Mouse (Mus musculus) spleen, embryonic (tissue): ENCODE results near the gene Ptcra.

Source experiments
- CTCF ChIA-PET: fragments of 350-600 bp; sonication (Branson Sonifier 250); formaldehyde crosslinking; loops from one replicate; lab custom pipeline; 2022; lab: Charles Lee

Ptcra gene

GRCm38 (mm10) chr17:46727271-46727670 lies 36.2 kb downstream of the Ptcra start:
- CTCF ChIA-PET, result interaction anchor here (0.6 kb wide), 1 partner anchor 1210 kb away, joined by 3 read pairs; no protein-coding TSS in a partner anchor

- CTCF ChIA-PET, result no interaction called here
Observed at GRCm38 (mm10) chr17:46725731-46726645, 37.5 kb downstream of the Ptcra start.

DNA sequence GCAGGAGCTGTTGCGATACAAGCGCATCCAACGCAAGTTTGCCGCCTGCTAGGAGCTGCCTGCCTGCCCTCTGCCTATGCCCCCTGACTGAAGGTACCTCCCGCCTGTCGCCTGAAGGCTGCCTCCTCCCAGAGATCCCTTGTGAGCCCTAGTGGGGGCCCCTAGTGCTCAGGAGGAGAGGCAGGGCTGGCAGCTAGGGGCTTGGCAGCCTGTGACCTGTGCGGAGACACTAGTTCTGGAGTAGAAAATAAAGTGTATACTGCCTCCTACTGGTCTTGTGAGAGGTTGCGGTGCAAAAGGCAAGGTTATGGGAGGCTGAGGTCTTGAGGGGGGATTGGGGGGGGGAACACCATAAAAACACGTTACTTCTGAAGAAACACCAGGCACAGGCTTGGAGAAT lies 38.2 kb downstream of the Ptcra start:
- CTCF ChIA-PET, result interaction anchor here (0.6 to 0.7 kb wide), 2 partner anchors 112 to 158 kb away, joined by 4 to 8 read pairs; no protein-coding TSS in a partner anchor

DNA sequence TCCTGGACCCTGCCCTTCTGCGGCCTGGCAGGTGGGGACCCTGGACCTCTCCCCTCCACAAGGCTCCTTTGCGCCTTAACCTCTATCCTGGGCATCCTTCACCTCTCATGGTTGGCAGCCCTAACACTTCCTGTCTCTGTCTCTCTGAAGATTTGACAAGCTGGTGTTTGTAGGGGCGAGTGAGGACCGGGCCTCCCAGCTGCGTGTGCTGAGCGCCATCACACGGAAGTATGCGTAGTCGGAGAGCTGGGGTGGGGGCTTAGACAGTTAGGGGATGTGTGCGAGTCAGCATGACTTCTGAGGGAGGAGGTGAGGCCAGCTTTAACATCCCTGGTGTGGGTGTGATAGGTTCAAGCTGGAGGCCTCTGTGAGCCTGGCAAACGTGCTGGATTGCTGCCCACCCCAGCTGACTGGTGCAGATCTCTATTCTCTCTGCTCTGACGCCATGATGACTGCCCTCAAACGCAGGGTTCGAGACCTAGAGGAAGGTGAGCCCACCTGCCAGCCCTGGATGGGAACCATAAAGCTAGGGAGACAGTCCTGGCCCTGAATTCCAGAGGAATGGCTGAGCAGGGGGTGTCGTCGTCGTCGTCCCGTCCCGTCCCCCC lies 38.9 kb downstream of the Ptcra start:
- CTCF ChIA-PET, result interaction anchor here (0.6 to 0.7 kb wide), 2 partner anchors 111 to 158 kb away, joined by 4 to 8 read pairs; no protein-coding TSS in a partner anchor

DNA sequence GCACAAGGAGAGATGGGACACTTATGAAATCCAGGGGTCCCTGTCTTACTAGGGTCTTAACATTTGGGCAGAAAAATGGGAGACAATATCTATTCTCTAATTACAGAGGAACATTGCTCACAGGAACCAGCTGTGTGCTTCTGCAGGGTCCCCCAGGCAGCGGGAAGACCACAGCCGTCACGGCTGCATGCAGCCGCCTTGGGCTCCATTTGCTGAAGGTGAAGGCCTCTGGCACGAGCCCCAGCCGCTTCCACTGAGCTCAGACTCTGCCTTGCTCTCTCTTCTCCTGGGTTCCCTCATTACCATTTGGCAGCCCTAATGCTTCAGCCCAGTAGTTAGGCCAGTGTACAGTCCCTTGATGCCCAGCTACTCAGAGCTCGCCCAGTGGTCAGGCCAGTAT lies 42.4 kb downstream of the Ptcra start:
- CTCF ChIA-PET, result interaction anchor here (0.5 kb wide), 1 partner anchor 172 kb away, joined by 3 read pairs; no protein-coding TSS in a partner anchor

GRCm38 (mm10) chr17:46714756-46715481 lies 48.6 kb downstream of the Ptcra start:
- CTCF ChIA-PET, result no interaction called here

GRCm38 (mm10) chr17:46713849-46714248 lies 49.7 kb downstream of the Ptcra start:
- CTCF ChIA-PET, result no interaction called here

DNA sequence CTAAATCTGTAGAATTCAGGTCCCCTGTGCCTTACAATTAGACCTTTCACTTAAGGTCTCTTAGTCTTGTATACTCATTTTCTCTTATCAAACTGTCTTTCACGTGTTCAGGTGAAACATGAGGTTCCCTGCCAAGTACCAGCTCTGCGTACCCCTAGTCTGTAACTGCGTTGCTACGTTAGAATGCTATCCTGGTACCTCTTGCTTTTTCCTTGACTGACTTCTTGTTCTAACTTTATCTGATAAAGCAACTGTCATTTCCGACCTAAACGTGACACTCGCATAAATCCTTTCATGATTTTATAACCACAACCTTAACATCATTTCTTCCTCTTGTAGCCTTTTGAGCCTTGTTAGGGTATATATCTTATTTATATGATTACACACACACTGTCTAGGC lies 51.1 kb downstream of the Ptcra start:
- CTCF ChIA-PET, result no interaction called here

DNA sequence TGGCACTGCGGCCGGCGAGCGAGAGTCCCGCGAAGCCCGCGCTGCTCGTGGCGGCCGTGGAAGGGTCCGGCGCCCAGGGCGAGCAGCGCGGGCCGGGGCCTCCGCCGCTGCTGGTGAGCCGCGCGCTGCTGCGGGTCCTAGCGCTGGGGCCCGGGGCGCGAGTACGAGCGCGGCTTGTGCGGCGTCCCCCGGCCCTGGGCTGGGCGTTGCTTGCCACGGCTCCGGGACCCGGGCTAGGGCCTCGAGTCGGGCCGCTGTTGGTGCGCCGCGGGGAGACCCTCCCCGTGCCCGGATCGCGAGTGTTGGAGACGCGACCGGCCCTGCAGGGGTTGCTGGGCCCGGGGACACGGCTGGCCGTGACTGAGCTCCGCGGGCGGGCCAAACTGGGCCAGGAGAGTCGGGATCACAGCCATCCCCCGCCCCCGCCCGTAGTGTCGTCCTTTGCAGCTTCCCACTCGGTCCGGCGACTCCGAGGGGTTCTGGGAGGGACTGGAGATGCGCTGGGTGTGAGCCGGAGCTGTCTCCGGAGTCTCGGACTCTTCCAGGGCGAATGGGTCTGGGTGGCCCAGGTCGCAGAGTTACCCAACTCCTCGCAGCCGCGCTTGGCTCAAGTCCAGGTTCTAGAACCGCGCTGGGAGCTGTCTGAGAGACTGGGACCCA lies 51.8 kb downstream of the Ptcra start:
- CTCF ChIA-PET, result no interaction called here

GRCm38 (mm10) chr17:46710959-46711597 lies 52.4 kb downstream of the Ptcra start, which contains the start of gene Pex6:
TSS of gene Pex6 (plus strand) at chr17:46711463.
- CTCF ChIA-PET, result no interaction called here

DNA sequence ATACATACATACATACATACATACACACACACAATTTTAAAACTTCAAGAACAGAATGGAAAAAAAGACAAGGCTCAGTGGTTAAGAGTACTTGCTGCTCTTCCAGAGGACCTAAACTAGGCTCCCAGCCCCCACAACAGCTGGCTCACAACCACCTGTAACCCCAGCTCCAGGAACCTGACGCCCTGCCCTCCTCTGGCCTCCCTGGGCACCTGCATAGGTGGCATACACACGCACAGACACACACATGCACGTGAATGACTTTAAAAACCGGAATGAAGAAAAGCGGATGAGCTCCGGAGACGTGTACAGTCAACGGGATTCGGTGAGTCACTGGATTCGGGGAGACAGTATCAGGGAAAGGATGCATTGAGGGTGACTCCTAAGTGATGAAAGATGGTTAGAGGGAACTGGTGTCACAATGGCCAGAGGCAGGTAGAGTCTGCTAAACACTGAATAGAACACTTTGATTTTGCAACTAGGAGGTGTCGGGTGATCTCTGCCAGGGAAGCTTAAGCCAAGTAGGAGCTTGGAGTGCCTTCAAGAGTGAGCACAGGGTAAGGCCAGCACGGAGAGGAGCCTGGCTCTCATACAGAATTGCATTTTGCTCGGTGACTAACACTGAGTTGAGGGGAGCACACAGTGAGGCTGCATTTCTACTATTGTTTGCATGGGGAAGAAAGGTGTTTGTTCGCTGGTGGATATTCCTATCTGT lies 57.0 kb downstream of the Ptcra start:
- CTCF ChIA-PET, result interaction anchor here (0.7 kb wide), 1 partner anchor 46 kb away, joined by 14 read pairs; the partner anchor contains the start of gene Cnpy3
